Mouse (Mus musculus): Measurements from ENCODE around the gene March8.

- TF ChIP-seq CTCF (IDR thresholded peaks at IDR 0.05; ENCODE audit: control insufficient read depth, insufficient read depth, insufficient read length) (no peak), MAX (IDR thresholded peaks at IDR 0.05) (no peak), FOSL1 (IDR thresholded peaks at IDR 0.05; ENCODE audit: insufficient read depth, low read length, poor library complexity, severe bottlenecking) (no peak), USF1 (IDR thresholded peaks at IDR 0.05; ENCODE audit: low read depth) (no peak), CEBPB (IDR thresholded peaks at IDR 0.05; ENCODE audit: low read depth) (no peak), MYOD1 (IDR thresholded peaks at IDR 0.05; ENCODE audit: control insufficient read depth, insufficient read length, low read depth) (no peak), MYOG (IDR thresholded peaks at IDR 0.05; ENCODE audit: control insufficient read depth, extremely low read depth, insufficient read length) (no peak)
Observed at GRCm38 (mm10) chr6:116388068-116388467, 50.2 kb downstream of the March8 start.

Measured in C2C12 (cell line).